Mouse (Mus musculus): ENCODE data around the gene Gm13420.

GRCm38 (mm10) chr2:29773323-29773722 is 21.8 kb upstream of the Gm13420 start:
- TF ChIP-seq CTCF (IDR thresholded peaks at IDR 0.05; ENCODE audit: control insufficient read depth, insufficient read depth, insufficient read length) (no peak), USF1 (IDR thresholded peaks at IDR 0.05; ENCODE audit: low read depth) (no peak), MAX (IDR thresholded peaks at IDR 0.05) (no peak), CEBPB (IDR thresholded peaks at IDR 0.05; ENCODE audit: low read depth) (no peak), MYOG (IDR thresholded peaks at IDR 0.05; ENCODE audit: control insufficient read depth, extremely low read depth, insufficient read length) (no peak)
